Mouse (Mus musculus): ENCODE results near the gene Pmp22. TPM values are rescaled to one million over a fixed set of nuclear protein-coding genes. Genes with fewer than 3 reads are reported as not detected.

Pmp22 gene
- 118 TPM for polyA plus RNA-seq (2014; fragmentation: Illumina TruSeq; extraction: RNeasy Lipid Tissue Mini Kit (QIAGEN cat#74804); ENCODE audit: low replicate concordance)

GRCm38 (mm10) chr11:63128784-63129183, at the start of gene Pmp22:
TSS of gene Pmp22 (plus strand) at chr11:63128982.

Other genes with a start within 250 kb of the Pmp22 start
- 101 TPM for gene Tvp23b, start 249.5 kb upstream of the Pmp22 start, polyA plus RNA-seq (2014; fragmentation: Illumina TruSeq; extraction: RNeasy Lipid Tissue Mini Kit (QIAGEN cat#74804); ENCODE audit: low replicate concordance)
- gene Cdrt4, start 177.8 kb upstream of the Pmp22 start, polyA plus RNA-seq (2014; fragmentation: Illumina TruSeq; extraction: RNeasy Lipid Tissue Mini Kit (QIAGEN cat#74804); ENCODE audit: low replicate concordance), result not detected
- gene Tekt3, start 67.3 kb upstream of the Pmp22 start, polyA plus RNA-seq (2014; fragmentation: Illumina TruSeq; extraction: RNeasy Lipid Tissue Mini Kit (QIAGEN cat#74804); ENCODE audit: low replicate concordance), result not detected